Mouse (Mus musculus): ENCODE data around the gene Cdkn2aipnl.

GRCm38 (mm10) chr11:51960061-51960460 lies 7.4 kb upstream of the Cdkn2aipnl start:
- TF ChIP-seq POLR2A (IDR thresholded peaks at IDR 0.05; ENCODE audit: control insufficient read depth, extremely low read depth, insufficient read depth, low read length, poor library complexity) (no peak), CTCF (IDR thresholded peaks at IDR 0.05; ENCODE audit: borderline replicate concordance, control insufficient read depth, extremely low read depth, insufficient read depth, low read length, poor library complexity) (no peak)
